Mouse (Mus musculus) brain, embryonic 14.5 days (tissue): ENCODE measurements around the gene Gorab. TPM values are rescaled to one million over a fixed set of nuclear protein-coding genes. Genes with fewer than 3 reads are reported as not detected.
A peak's percentile ranks its signal among the peaks of the same experiment; 100 is the strongest.

Experiments
- DNase-seq: peaks from one replicate; pipeline ENCODE4 v3.0.0-alpha.2; 2011; ENCODE audit warnings: low read depth
- CTCF ChIP-seq: fragments of 200-500 bp; IDR thresholded peaks from 2 replicates; pipeline ENCODE4 v1.5.1; 2012; ENCODE audit warnings: inconsistent platforms, mild to moderate bottlenecking, moderate library complexity, borderline replicate concordance; ENCODE audit not compliant: insufficient read depth, insufficient read length; ENCODE audit errors: extremely low read depth
- POLR2A ChIP-seq: fragments of 200-500 bp; IDR thresholded peaks from 2 replicates; pipeline ENCODE4 v1.6.1; 2012; ENCODE audit warnings: mild to moderate bottlenecking, inconsistent platforms, borderline replicate concordance; ENCODE audit not compliant: poor library complexity, insufficient read depth, insufficient read length, severe bottlenecking; ENCODE audit errors: extremely low read depth
- polyA plus RNA-seq: library from polyadenylated mRNA; depleted of rRNA; stranded (reverse); fragments of >200 nt; gene quantifications from 2 replicates; pipeline ENCODE4 v1.2.3, GENCODE M21; 2012; rRNA removed

Gorab gene
- polyA plus RNA-seq, result 14.2 and 14.9 TPM in 2 replicates

DNA sequence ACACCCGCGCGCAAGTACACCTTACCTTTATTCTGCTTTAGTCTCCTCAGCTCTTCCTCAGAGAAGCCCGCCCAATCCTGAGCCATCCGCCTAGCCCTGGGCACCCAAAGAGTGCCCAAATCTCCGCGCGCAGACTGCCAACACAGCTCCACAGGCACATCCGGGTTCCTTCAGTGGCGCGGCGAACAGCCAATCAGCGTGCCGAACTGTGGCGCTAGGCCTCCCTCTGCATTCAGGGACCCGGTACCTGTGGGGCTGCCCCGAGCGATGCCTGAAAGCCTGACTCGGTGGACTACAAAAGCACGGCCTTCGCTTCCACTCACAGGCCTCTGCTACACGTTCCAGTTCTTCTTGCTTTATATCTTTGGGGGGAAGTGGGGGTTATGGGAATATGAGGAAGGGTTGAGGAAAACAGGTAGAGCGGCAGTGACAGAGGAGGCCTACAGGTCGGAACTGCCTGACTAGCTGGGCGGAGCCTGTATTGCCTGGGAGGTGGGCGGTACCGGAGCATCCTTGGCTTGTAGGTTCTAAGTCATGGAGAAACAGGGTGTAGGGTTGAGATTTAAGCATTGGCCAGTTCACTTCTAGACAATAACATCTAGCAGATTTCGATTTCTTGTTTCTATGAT, at the start of gene Gorab:
TSS of gene Gorab (minus strand) at position 172 of the 629 bp plus-strand sequence.
- DNase-seq, result peak; percentile 98
- peak; percentile 25; the same call in 1 of the 2 replicates for TF ChIP-seq POLR2A
- TF ChIP-seq CTCF, result no peak

DNA sequence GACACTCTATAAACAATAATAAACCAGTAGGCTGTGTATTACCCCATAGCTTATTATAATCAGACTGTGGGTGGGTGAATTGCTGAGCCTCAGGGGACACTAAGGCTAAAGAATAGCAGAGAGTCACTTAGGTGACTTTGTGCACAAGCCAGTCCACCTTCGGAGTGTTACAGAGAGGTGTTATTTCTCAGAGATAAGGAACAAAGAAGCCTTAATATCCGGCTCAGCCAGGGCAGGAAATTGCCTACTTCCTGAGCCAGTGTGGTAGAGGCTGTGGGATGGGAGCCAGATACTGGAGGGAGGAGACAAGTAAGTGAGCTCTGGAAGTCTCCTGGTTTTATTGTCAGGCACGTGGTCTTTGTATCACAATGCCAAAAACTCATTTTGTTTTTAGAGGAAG, 40.4 kb upstream of the Gorab start:
- DNase-seq, result peak; percentile 31
- TF ChIP-seq CTCF (no peak), POLR2A (no peak)

DNA sequence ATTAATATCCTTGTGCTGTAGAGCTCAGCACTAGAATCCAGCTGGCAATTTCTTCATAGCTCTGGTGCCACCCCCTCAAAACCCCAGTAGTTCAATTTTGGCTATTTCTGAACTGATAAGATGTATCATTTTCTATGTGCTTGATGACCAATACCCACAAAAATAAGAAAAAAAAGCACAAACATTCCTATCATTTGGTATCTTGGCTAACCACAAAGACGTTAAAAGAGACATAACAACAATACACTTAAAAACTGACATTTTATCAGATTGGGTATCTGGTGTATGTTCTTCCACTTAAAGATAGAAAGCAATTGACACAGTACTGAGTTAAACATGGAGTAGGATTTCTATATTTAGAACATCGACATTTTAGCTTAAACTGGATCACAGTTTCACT, 35.5 kb upstream of the Gorab start:
- DNase-seq, result no peak
- no peak for TF ChIP-seq POLR2A
- no peak for TF ChIP-seq CTCF

GRCm38 (mm10) chr1:163423467-163424014, 20.1 kb upstream of the Gorab start:
- no peak for DNase-seq
- TF ChIP-seq POLR2A, result no peak
- no peak for TF ChIP-seq CTCF

GRCm38 (mm10) chr1:163417191-163417590, 13.7 kb upstream of the Gorab start:
- TF ChIP-seq CTCF (no peak), POLR2A (no peak)
- no peak for DNase-seq

DNA sequence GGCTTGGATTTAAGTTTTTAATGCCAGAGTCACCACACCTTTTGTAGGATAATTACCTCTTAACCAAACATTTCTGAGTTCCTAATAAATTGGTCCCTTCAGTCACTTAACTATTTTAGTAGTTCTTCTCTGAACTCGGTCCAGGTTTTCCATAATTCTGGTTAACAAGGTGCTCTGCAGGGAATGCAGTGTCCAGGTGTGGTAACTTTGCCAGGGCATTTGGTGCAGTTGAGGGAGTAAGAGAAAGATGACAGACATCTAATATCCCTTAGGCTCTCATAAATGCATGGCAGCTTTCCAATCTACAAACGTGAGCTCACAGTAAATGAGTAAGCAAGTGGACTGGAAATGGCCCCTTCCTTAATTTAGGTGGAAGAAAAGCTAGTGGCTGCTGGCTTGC, 10.7 kb upstream of the Gorab start:
- no peak for TF ChIP-seq CTCF
- no peak for TF ChIP-seq POLR2A
- no peak for DNase-seq

- DNase-seq, result no peak
- TF ChIP-seq POLR2A (no peak), CTCF (no peak)
Measured at GRCm38 (mm10) chr1:163406203-163406602, 2.7 kb upstream of the Gorab start.

GRCm38 (mm10) chr1:163391321-163391720, 12.1 kb downstream of the Gorab start:
- DNase-seq, result no peak
- TF ChIP-seq CTCF (no peak), POLR2A (no peak)

DNA sequence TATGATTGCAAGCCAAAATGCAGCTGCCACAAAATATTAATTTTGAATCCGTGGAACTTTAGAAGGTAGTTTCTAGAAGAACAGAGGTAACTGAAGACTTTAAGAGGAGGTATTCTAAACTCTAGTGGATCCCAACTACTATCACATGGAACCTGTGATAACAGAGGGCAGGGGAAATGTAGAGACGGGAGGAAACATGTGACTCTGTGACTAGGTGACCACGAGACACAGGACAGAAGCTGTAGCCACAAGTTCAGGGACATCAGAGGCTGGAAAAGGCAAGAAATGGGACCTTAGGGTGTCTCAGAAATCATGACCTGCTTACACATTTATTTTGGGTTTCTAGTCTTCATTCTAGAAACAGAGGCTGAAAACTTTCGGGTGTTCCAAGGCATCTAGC, 13.4 kb downstream of the Gorab start:
- DNase-seq, result no peak
- no peak for TF ChIP-seq CTCF
- no peak for TF ChIP-seq POLR2A

DNA sequence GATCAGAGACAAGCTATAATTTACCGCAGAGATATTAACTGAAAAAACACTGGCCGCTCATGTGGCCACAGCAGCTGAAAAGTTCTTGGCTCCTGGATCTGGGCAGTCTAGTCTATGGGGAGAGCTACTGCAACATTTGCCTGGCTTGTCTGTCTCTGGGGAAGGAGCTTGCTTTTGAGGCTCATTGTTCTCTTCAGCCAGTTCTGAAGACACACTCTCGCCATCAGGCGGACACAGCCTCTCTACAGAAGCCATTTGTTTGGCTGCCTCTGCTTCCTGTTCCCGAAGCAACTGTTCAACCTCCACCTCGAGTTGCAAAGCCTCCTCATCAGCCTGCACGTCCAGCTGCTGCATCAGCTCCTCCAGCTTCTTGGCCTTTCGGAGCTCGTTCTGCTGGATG, 17.3 kb downstream of the Gorab start:
- DNase-seq, result no peak
- TF ChIP-seq POLR2A (no peak), CTCF (no peak)

GRCm38 (mm10) chr1:163383442-163384027, 19.9 kb downstream of the Gorab start:
- DNase-seq, result no peak
- no peak for TF ChIP-seq POLR2A
- TF ChIP-seq CTCF, result no peak

GRCm38 (mm10) chr1:163382048-163382719, 21.3 kb downstream of the Gorab start:
- no peak for TF ChIP-seq CTCF
- no peak for TF ChIP-seq POLR2A
- no peak for DNase-seq

DNA sequence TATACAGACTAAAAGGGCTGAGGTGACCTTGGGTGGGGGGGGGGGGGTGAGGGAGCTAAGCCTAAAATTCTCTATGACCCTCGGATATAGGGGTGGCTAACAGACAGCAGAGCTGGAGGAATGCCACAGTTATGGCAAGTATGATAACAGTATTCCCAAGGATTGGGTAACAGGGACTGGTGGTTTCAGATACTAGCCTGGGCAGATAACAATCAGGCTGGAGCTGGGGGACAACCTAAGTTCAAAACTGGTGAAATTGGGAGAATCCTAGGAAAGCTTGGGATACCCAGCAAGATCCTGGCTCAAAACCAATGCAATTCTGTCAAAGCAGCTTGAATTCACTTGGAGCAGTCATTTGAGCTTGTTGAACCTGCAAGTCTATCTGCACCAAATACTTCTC, 22.9 kb downstream of the Gorab start:
- no peak for DNase-seq
- no peak for TF ChIP-seq CTCF
- TF ChIP-seq POLR2A, result no peak
